Mouse (Mus musculus): Measurements from ENCODE around the gene Egln1. TPM values are rescaled to one million over a fixed set of nuclear protein-coding genes. Genes with fewer than 3 reads are reported as not detected.
A peak's percentile ranks its signal among the peaks of the same experiment; 100 is the strongest.

Egln1 gene
- total and polyA plus RNA-seq, 3 experiments = 47.1 to 55.0 TPM; not detected in 1

GRCm38 (mm10) chr8:124947865-124948732, 1.0 kb downstream of the Egln1 start (continued):
- no peak for TF ChIP-seq MAFK (IDR thresholded peaks at IDR 0.05; ENCODE audit: borderline replicate concordance, low read depth, low read length)
- TF ChIP-seq ZMIZ1 (IDR thresholded peaks at IDR 0.05; ENCODE audit: low read depth, low read length) = no peak
- no peak for TF ChIP-seq HCFC1 (IDR thresholded peaks at IDR 0.05; ENCODE audit: low read depth, low read length)
- no peak for TF ChIP-seq KAT2A (conservative IDR thresholded peaks at IDR 0.05; ENCODE audit: low read depth, low read length)
- TF ChIP-seq E2F4 (IDR thresholded peaks at IDR 0.05; ENCODE audit: borderline replicate concordance, low read depth, low read length) = no peak
- 0 out of 2 replicates have a peak, but pooled peaks have one; percentile 54 for TF ChIP-seq MXI1 (IDR thresholded peaks at IDR 0.05; ENCODE audit: low read depth, low read length)
- TF ChIP-seq POLR2AphosphoS5 (IDR thresholded peaks at IDR 0.05; ENCODE audit: borderline replicate concordance, low read depth, low read length) = no peak
- 0 out of 2 replicates have a peak, but pooled peaks have one; percentile 28 for TF ChIP-seq RCOR1 (IDR thresholded peaks at IDR 0.05; ENCODE audit: low read depth, low read length)
- 0 out of 2 replicates have a peak, but pooled peaks have one; percentile 11 for TF ChIP-seq MAZ (IDR thresholded peaks at IDR 0.05; ENCODE audit: low read depth, low read length)
- TF ChIP-seq TAL1 (IDR thresholded peaks at IDR 0.05; ENCODE audit: low read length) = no peak
- no peak for TF ChIP-seq USF1 (IDR thresholded peaks at IDR 0.05; ENCODE audit: low read depth, low read length)

GRCm38 (mm10) chr8:124944406-124944805, 4.7 kb downstream of the Egln1 start:
- Histone ChIP-seq H3K4me1 (ENCODE audit: control insufficient read depth in 1 of 2, insufficient read depth in 2 of 2, low read length in 2 of 2) (peaks cover 5 to 11% of the 10 kb centered on the region in 2 experiments; a peak in 3 of 4 replicates), H3K79me2 (ENCODE audit: control insufficient read depth, insufficient read depth, low read length, poor library complexity) (peaks cover 53% of the 10 kb centered on the region), H3K27me3 (ENCODE audit: control insufficient read depth in 1 of 2, insufficient read depth in 2 of 2, low read length in 2 of 2) (no peaks in the 10 kb centered on the region), H3K9me3 (replicated peaks; ENCODE audit: insufficient read depth, low read length) (no peaks in the 10 kb centered on the region), H3K4me3 (ENCODE audit: control insufficient read depth in 1 of 2, insufficient read depth in 1 of 2, low read depth in 2 of 2, low read length in 2 of 2) (no peak overlapping the region), H3K36me3 (ENCODE audit: control insufficient read depth in 1 of 2, insufficient read depth in 2 of 2, low read length in 2 of 2) (peaks cover 3 to 10% of the 10 kb centered on the region in 2 experiments), H3K9ac (ENCODE audit: control insufficient read depth, low read depth, low read length, poor library complexity, severe bottlenecking) (no peak overlapping the region), H3K27ac (ENCODE audit: control insufficient read depth, low read depth, low read length) (no peak overlapping the region)
- no peak for DNase-seq (ENCODE audit: low read depth, low spot score)
- TF ChIP-seq ELF1 (IDR thresholded peaks at IDR 0.05; ENCODE audit: low read depth, low read length) = no peak
- no peak for TF ChIP-seq GABPA (IDR thresholded peaks at IDR 0.05; ENCODE audit: low read depth, low read length)
- no peak for TF ChIP-seq GATA1 (IDR thresholded peaks at IDR 0.05; ENCODE audit: low read depth, low read length)
- no peak for TF ChIP-seq TAL1 (IDR thresholded peaks at IDR 0.05; ENCODE audit: low read length)
- TF ChIP-seq EP300 (IDR thresholded peaks at IDR 0.05; ENCODE audit: low read depth in 1 of 2, low read length in 2 of 2) = no peak
- TF ChIP-seq JUND (IDR thresholded peaks at IDR 0.05; ENCODE audit: low read depth, low read length) = no peak
- TF ChIP-seq RCOR1 (IDR thresholded peaks at IDR 0.05; ENCODE audit: low read depth, low read length) = no peak
- TF ChIP-seq E2F4 (IDR thresholded peaks at IDR 0.05; ENCODE audit: borderline replicate concordance, low read depth, low read length) = no peak
- TF ChIP-seq POLR2AphosphoS2 (IDR thresholded peaks at IDR 0.05; ENCODE audit: low read length) = no peak
- TF ChIP-seq UBTF (IDR thresholded peaks at IDR 0.05; ENCODE audit: borderline replicate concordance, insufficient read depth, low read depth, low read length) = no peak
- TF ChIP-seq MAX (IDR thresholded peaks at IDR 0.05; ENCODE audit: low read length) = no peak
- no peak for TF ChIP-seq CTCF (IDR thresholded peaks at IDR 0.05 in 2 of 3, conservative IDR thresholded peaks at IDR 0.05 in 1 of 3; ENCODE audit: control insufficient read depth in 1 of 3, insufficient read depth in 1 of 3, low read depth in 2 of 3, low read length in 3 of 3, poor library complexity in 1 of 3, severe bottlenecking in 1 of 3)
- no peak for TF ChIP-seq KAT2A (conservative IDR thresholded peaks at IDR 0.05; ENCODE audit: low read depth, low read length)
- TF ChIP-seq POLR2A (IDR thresholded peaks at IDR 0.05; ENCODE audit: control insufficient read depth in 1 of 2, insufficient read depth in 1 of 2, low read depth in 1 of 2, low read length in 2 of 2, poor library complexity in 1 of 2) = no peak
